Mouse (Mus musculus) liver, embryonic 13.5 days (tissue): ENCODE measurements around the gene Fmnl2. TPM values are rescaled to one million over a fixed set of nuclear protein-coding genes. Genes with fewer than 3 reads are reported as not detected.

Experiments
- ATAC-seq: fragments of 200-750 bp; cut with Nextera tagmentation; 2 replicates; pipeline ENCODE4 v1.8.0; 2017; ENCODE audit warnings: low read depth, mild to moderate bottlenecking, moderate number of reproducible peaks, moderate library complexity
- DNase-seq: peaks from one replicate; pipeline ENCODE4 v3.0.0; 2022
- H3K27ac ChIP-seq: fragments of 300-500 bp; sonication (generic); 2 replicates; pipeline ENCODE4 v1.5.1; 2015; ENCODE audit warnings: moderate library complexity, mild to moderate bottlenecking, inconsistent platforms
- H3K27me3 ChIP-seq: fragments of 300-500 bp; sonication (generic); 2 replicates; pipeline ENCODE4 v1.6.1; 2015; ENCODE audit warnings: mild to moderate bottlenecking, inconsistent platforms
- H3K36me3 ChIP-seq: fragments of 300-500 bp; sonication (generic); 2 replicates; pipeline ENCODE4 v1.6.1; 2015; ENCODE audit warnings: mild to moderate bottlenecking, inconsistent platforms
- H3K4me1 ChIP-seq: fragments of 300-500 bp; sonication (generic); replicated peaks from 2 replicates; pipeline ENCODE4 v1.6.1; 2015; ENCODE audit warnings: inconsistent platforms
- H3K4me2 ChIP-seq: fragments of 300-500 bp; sonication (generic); 2 replicates; pipeline ENCODE4 v1.6.1; 2015; ENCODE audit warnings: inconsistent platforms, mild to moderate bottlenecking, moderate library complexity
- H3K4me3 ChIP-seq: fragments of 300-500 bp; sonication (generic); replicated peaks from 2 replicates; pipeline ENCODE4 v1.5.1; 2015; ENCODE audit warnings: mild to moderate bottlenecking, inconsistent platforms
- H3K9ac ChIP-seq: fragments of 300-500 bp; sonication (generic); 2 replicates; pipeline ENCODE4 v1.6.1; 2015; ENCODE audit warnings: mild to moderate bottlenecking, inconsistent platforms
- H3K9me3 ChIP-seq: fragments of 300-500 bp; sonication (generic); replicated peaks from 2 replicates; pipeline ENCODE4 v1.6.1; 2016; ENCODE audit warnings: inconsistent platforms
- WGBS: fragments of 180-500 bp; shearing (Covaris S2); methylation state at CpG from one replicate; pipeline ENCODE4 v1.1.7; 2015; ENCODE audit not compliant: insufficient replicate concordance; 5-methylcytosine and 5-hydroxymethylcytosine counted together
- polyA plus RNA-seq: library from polyadenylated mRNA; unstranded; fragments of >200 nt; fragmentation: Nextera tagmentation; extraction: Ambion mirVana; gene quantifications from 2 replicates; pipeline ENCODE4 v1.2.1, GENCODE M21; 2015

Gene Fmnl2
- polyA plus RNA-seq, 1 experiment from 2014 or later = 0.46 TPM

- no peak overlapping the region for H3K4me2 ChIP-seq
- H3K4me3 ChIP-seq = no peak overlapping the region
- H3K36me3 ChIP-seq = no peaks in the 10 kb centered on the region
- no peak overlapping the region for H3K9ac ChIP-seq
- DNase-seq = no peak
- H3K27me3 ChIP-seq = no peaks in the 10 kb centered on the region
- WGBS = 73% methylated on average over 7 of the region's 7 CpGs
- ATAC-seq = no peak
- no peaks in the 10 kb centered on the region for H3K9me3 ChIP-seq
- H3K27ac ChIP-seq = no peak overlapping the region
- no peaks in the 10 kb centered on the region for H3K4me1 ChIP-seq
Observed at GRCm38 (mm10) chr2:53053714-53054113, 196.1 kb downstream of the Fmnl2 start.

- ATAC-seq (no peak), DNase-seq (no peak)
- H3K4me3 ChIP-seq = no peak overlapping the region
- no peaks in the 10 kb centered on the region for H3K9me3 ChIP-seq
- no peak overlapping the region for H3K4me2 ChIP-seq
- no peaks in the 10 kb centered on the region for H3K36me3 ChIP-seq
- H3K27ac ChIP-seq = no peak overlapping the region
- 67% methylated on average over 6 of the region's 6 CpGs for WGBS
- H3K4me1 ChIP-seq = no peaks in the 10 kb centered on the region
- no peaks in the 10 kb centered on the region for H3K27me3 ChIP-seq
- no peak overlapping the region for H3K9ac ChIP-seq
Observed at GRCm38 (mm10) chr2:53056556-53056955, 198.9 kb downstream of the Fmnl2 start.

GRCm38 (mm10) chr2:53057291-53057690 is 199.6 kb downstream of the Fmnl2 start:
- Histone ChIP-seq H3K9me3 (no peaks in the 10 kb centered on the region), H3K36me3 (no peaks in the 10 kb centered on the region), H3K27me3 (no peaks in the 10 kb centered on the region), H3K4me1 (no peaks in the 10 kb centered on the region), H3K4me3 (no peak overlapping the region), H3K9ac (no peak overlapping the region), H3K4me2 (no peak overlapping the region), H3K27ac (no peak overlapping the region)
- no peak for DNase-seq
- WGBS = 71% methylated on average over 2 of the region's 2 CpGs
- no peak for ATAC-seq

- H3K4me1 ChIP-seq = no peaks in the 10 kb centered on the region
- H3K27me3 ChIP-seq = no peaks in the 10 kb centered on the region
- no peak overlapping the region for H3K4me2 ChIP-seq
- no peak overlapping the region for H3K4me3 ChIP-seq
- no peaks in the 10 kb centered on the region for H3K36me3 ChIP-seq
- 74% methylated on average over 9 of the region's 9 CpGs for WGBS
- ATAC-seq (no peak), DNase-seq (no peak)
- H3K9ac ChIP-seq = no peak overlapping the region
- no peaks in the 10 kb centered on the region for H3K9me3 ChIP-seq
- H3K27ac ChIP-seq = no peak overlapping the region
Observed at GRCm38 (mm10) chr2:53061363-53062000, 203.8 kb downstream of the Fmnl2 start.

- Histone ChIP-seq H3K36me3 (no peaks in the 10 kb centered on the region), H3K4me2 (no peak overlapping the region), H3K4me3 (no peak overlapping the region), H3K9ac (no peak overlapping the region), H3K27ac (no peak overlapping the region), H3K27me3 (no peaks in the 10 kb centered on the region), H3K9me3 (no peaks in the 10 kb centered on the region), H3K4me1 (no peaks in the 10 kb centered on the region; the same call in 1 of the 2 replicates)
- WGBS = 65% methylated on average over 2 of the region's 2 CpGs
- ATAC-seq (no peak), DNase-seq (no peak)
Observed at GRCm38 (mm10) chr2:53066973-53067372, 209.3 kb downstream of the Fmnl2 start.

DNA sequence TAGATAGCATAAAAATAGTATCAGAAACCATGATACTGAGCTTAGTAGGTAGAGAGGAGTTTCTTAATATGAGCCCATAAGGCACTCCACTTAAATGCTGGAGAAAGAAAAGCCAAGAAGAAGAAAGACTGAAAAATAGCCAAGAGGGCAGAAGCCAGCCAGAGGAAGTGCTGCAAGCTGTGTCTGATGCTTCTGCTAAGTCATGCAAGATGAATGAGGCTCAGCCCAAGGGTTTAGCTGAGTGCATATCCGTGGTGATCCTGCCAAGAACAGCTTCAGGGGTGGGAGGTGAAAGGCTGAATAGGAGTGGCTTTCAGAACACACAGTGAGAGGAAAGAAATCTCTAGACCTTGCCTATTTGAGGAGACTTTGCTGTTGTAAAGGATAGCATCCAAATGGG is 212.9 kb downstream of the Fmnl2 start:
- ATAC-seq (no peak), DNase-seq (no peak)
- H3K27ac ChIP-seq = no peak overlapping the region
- H3K27me3 ChIP-seq = no peaks in the 10 kb centered on the region
- no peaks in the 10 kb centered on the region; the same call in 1 of the 2 replicates for H3K4me1 ChIP-seq
- 6% methylated on average over 1 of the region's 1 CpGs for WGBS
- no peak overlapping the region for H3K4me2 ChIP-seq
- H3K9ac ChIP-seq = no peak overlapping the region
- H3K4me3 ChIP-seq = no peak overlapping the region
- H3K9me3 ChIP-seq = no peaks in the 10 kb centered on the region
- H3K36me3 ChIP-seq = no peaks in the 10 kb centered on the region

DNA sequence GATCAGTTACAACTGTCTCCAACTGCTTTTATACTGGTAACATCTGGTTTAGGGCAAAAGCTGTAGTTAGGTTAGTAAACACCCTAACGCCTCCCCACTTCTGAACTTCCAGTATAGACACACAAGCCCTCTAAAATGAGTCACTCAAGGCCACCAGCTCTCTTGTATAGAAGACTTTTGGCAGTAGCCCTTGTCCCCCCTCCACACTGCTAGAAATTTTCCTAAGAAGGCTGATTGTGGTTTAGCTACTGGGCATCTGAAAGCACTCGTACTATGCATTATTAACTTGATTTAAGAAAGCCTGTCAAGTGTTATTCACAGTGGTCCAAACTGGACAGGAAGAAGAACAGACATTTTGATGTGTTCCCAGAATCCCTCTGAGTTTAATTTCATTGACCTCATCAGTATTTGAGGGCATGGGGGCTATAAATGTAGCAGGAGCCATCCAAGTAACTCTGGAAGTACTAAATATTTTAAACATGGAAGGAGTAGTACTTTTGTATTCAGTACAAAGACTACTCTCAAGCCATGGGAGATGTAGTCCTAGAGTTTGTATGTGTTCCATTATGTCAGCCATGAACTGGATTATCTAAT is 222.1 kb downstream of the Fmnl2 start:
- Histone ChIP-seq H3K27me3 (no peaks in the 10 kb centered on the region), H3K9me3 (no peaks in the 10 kb centered on the region), H3K4me2 (no peak overlapping the region), H3K9ac (no peak overlapping the region), H3K4me1 (no peaks in the 10 kb centered on the region), H3K36me3 (no peaks in the 10 kb centered on the region), H3K27ac (no peak overlapping the region), H3K4me3 (no peak overlapping the region)
- 51% methylated on average over 2 of the region's 2 CpGs for WGBS
- DNase-seq = no peak
- no peak for ATAC-seq

GRCm38 (mm10) chr2:53082045-53082444 is 224.4 kb downstream of the Fmnl2 start:
- no peaks in the 10 kb centered on the region for H3K27me3 ChIP-seq
- no peaks in the 10 kb centered on the region for H3K9me3 ChIP-seq
- no peaks in the 10 kb centered on the region for H3K36me3 ChIP-seq
- no peak overlapping the region for H3K4me3 ChIP-seq
- H3K9ac ChIP-seq = no peak overlapping the region
- ATAC-seq = no peak
- H3K4me2 ChIP-seq = no peak overlapping the region
- no peak for DNase-seq
- no peak overlapping the region for H3K27ac ChIP-seq
- no peaks in the 10 kb centered on the region for H3K4me1 ChIP-seq
- 73% methylated on average over 4 of the region's 4 CpGs for WGBS

DNA sequence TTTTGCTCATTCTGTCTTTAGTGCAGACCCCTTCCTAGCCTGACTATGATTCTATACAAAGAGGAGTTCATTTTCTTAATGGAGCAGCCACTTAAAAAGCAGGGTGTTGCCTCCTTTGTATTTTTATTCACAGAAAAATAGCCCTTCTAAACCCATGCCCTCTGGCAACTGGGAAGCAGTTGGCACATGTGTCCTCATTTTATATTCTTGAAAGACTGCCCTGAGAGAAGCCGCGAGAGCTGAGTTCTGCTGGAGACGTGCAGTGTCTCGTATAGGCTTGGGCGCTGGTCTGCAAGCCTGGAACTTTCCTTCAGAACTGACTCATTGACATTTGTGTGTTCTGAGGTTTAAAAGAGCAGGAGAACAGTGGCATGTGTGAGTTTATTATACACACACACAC is 224.8 kb downstream of the Fmnl2 start:
- Histone ChIP-seq H3K4me3 (no peak overlapping the region), H3K4me2 (no peak overlapping the region), H3K9me3 (no peaks in the 10 kb centered on the region), H3K4me1 (no peaks in the 10 kb centered on the region), H3K36me3 (no peaks in the 10 kb centered on the region), H3K27ac (no peak overlapping the region), H3K9ac (no peak overlapping the region), H3K27me3 (no peaks in the 10 kb centered on the region)
- 81% methylated on average over 5 of the region's 5 CpGs for WGBS
- ATAC-seq (no peak), DNase-seq (no peak)

DNA sequence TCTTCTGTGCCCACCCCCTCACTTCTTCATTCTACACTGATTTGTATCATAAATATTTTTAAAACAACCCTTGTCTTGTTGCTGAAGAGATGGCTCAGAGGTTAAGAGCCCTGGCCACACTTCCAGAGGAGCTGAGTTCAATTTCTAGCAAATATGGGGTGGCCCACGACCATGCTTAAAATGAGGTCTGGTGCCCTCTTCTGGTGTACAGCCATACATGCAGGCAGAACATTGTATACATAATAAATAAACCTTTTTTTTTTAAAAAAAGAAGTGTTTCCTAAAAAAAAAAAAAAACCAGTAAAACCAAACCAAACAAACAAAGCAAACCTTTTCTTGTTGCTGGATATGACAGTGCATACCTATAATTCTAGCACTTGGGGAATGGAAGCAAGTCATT is 225.6 kb downstream of the Fmnl2 start:
- no peak overlapping the region for H3K9ac ChIP-seq
- no peaks in the 10 kb centered on the region for H3K4me1 ChIP-seq
- WGBS = 14% methylated on average over 1 of the region's 1 CpGs
- ATAC-seq (no peak), DNase-seq (no peak)
- H3K9me3 ChIP-seq = no peaks in the 10 kb centered on the region
- no peak overlapping the region for H3K4me2 ChIP-seq
- no peaks in the 10 kb centered on the region for H3K27me3 ChIP-seq
- no peak overlapping the region for H3K4me3 ChIP-seq
- H3K27ac ChIP-seq = no peak overlapping the region
- no peaks in the 10 kb centered on the region for H3K36me3 ChIP-seq

DNA sequence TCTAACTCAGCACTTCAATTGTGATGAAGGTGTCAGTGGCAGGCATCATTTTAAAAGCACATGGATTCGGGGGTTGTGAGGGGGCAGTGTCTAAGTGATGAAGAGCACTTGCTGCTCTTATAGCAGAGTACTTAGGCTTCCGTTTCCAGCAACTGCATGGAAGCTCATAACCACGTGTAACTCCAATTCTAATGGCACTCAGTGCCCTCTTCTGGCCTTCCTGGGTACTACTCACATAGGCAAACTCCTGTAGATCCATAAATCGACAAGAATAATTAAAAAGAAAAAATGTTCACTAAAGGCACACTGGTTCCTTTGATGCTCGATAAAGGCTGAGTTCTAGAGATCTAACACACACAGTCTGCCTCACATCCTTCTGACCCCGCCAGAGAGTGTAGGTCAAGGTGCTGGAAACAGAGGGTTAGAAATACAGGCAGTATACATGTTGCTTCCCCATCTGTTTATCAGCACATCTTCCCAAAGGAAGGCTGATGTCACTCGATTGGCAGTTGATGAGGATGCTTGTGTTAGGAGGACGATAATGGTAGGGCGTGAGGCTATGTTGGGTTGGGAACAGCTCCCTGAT is 228.1 kb downstream of the Fmnl2 start:
- DNase-seq (peak; percentile 6), ATAC-seq (no peak)
- Histone ChIP-seq H3K4me3 (no peak overlapping the region), H3K27me3 (no peaks in the 10 kb centered on the region), H3K4me2 (no peak overlapping the region), H3K4me1 (no peaks in the 10 kb centered on the region), H3K9ac (no peak overlapping the region), H3K36me3 (no peaks in the 10 kb centered on the region), H3K9me3 (no peaks in the 10 kb centered on the region), H3K27ac (no peak overlapping the region)
- WGBS = 37% methylated on average over 9 of the region's 9 CpGs

GRCm38 (mm10) chr2:53088744-53089143 is 231.1 kb downstream of the Fmnl2 start:
- no peak for DNase-seq
- H3K4me2 ChIP-seq = no peak overlapping the region
- no peaks in the 10 kb centered on the region for H3K4me1 ChIP-seq
- no peaks in the 10 kb centered on the region for H3K27me3 ChIP-seq
- H3K27ac ChIP-seq = no peak overlapping the region
- H3K9ac ChIP-seq = no peak overlapping the region
- no peaks in the 10 kb centered on the region for H3K36me3 ChIP-seq
- no peak overlapping the region for H3K4me3 ChIP-seq
- H3K9me3 ChIP-seq = no peaks in the 10 kb centered on the region
- no peak for ATAC-seq
- 47% methylated on average over 3 of the region's 3 CpGs for WGBS
